Mouse (Mus musculus) mature B cell (primary cell): ENCODE measurements around the gene Nmnat1.
"Not testable (repeated sequence)": the region's sequence is repeated elsewhere in the genome, so short reads cannot be mapped to it uniquely, and the experiment has no call there.

ENCODE experiments used
- in situ Hi-C: fragments of 300-500 bp; cut with MboI; formaldehyde crosslinking; loops from 2 replicates; pipeline ENCODE4 v1.14.3; 2019

Nmnat1 gene

GRCm38 (mm10) chr4:149444964-149445701, 39.9 kb downstream of the Nmnat1 start:
- in situ Hi-C loops = no loop called here

GRCm38 (mm10) chr4:149444465-149444864, 40.5 kb downstream of the Nmnat1 start:
- in situ Hi-C loops = no loop called here

DNA sequence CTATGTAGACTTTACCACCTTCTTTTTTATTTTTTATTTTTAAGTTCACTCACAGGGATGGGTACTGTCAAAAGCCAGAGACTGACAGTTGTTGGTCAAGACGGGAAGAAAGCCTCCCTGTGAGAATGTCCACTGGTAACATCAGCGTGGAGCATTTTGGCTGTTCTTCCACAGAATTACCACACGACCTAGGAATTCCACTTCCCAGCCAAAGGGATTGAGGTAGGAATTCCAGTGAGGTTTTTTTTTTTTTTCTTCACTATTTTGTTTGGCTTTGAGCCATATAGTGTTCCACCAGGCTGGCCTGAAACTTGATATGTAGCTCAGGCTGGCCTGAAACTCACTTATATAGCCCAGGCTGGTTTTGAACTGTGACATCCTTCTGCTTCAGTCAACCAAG, 42.6 kb downstream of the Nmnat1 start:
- in situ Hi-C loops = no loop called here

- in situ Hi-C loops = no loop called here
Measured at GRCm38 (mm10) chr4:149440576-149440975, 44.4 kb downstream of the Nmnat1 start.

- in situ Hi-C loops = not testable (repeated sequence)
Measured at GRCm38 (mm10) chr4:149431887-149432286, 53.1 kb downstream of the Nmnat1 start.

- in situ Hi-C loops = no loop called here
Measured at GRCm38 (mm10) chr4:149429592-149429991, 55.4 kb downstream of the Nmnat1 start.

DNA sequence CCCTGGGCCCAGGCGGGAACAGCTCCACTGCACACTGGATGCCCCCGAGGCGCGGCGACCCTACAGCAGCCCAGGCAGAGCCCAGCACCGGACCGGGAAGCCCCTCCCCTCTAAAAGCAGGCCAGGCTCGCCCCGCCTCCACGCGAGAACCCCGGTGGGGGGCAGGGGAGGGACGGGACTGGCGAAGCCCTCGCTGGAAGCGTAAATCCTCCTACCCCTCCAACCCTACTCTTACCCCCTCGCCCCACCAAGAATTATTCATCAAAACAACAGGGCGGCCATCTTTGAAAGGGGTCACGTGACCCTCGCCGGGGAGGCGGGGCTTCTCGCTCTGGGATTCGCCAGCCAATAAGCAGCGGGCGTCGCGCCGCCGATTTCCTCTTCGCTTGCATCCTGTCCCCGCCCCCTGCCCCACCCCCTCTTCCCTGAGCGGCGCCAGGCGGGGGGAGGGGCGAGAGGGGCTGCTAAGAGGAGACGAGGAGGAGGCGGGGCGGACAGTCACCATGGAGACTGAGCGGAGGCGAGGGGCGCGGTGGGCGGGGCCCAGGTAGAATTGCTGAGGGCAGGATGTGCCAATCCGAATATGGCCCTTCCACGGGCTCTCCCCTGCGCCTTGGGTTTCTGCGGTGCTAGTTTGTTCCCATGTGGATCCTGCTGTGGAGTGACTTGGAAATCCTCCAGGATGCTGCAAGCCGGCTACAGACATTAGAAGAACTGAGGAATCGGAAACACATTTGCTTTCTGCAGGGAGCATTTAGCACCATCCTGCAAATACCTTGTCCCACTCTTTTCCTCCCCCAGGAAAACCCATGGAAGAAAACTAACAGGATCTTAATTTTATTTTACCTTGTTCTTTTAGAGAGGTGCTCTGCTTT, 58.4 kb downstream of the Nmnat1 start, which contains the start of gene Ube4b:
Gene Ube4b, minus strand, starts transcription at position 425 of the 875 bp plus-strand sequence.
- in situ Hi-C loops = no loop called here

DNA sequence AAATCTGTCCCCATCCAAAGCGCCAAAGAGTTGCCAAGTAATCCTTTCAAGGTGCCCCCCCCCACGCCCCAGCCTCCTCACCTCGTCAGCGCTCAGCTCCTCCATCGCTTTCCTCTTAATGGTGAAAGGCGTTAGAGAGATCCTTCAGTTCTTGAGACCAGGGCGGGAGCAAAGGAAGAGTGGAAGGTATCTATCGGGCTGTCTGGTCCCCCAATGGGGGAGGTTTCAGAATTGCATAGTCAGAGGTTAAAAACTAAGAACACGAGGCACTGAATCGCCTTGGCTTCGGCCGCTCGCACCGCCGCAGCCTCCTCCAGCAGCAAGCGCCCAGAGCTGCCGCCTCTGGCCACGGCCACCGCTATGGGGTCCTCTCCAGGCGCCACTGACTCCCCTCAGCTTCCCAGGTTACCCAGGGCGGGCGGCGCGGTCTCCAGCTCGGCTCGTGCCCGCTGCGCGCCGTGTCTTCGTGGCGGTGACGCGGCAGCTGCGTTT, 59.2 kb downstream of the Nmnat1 start:
- in situ Hi-C loops = no loop called here

DNA sequence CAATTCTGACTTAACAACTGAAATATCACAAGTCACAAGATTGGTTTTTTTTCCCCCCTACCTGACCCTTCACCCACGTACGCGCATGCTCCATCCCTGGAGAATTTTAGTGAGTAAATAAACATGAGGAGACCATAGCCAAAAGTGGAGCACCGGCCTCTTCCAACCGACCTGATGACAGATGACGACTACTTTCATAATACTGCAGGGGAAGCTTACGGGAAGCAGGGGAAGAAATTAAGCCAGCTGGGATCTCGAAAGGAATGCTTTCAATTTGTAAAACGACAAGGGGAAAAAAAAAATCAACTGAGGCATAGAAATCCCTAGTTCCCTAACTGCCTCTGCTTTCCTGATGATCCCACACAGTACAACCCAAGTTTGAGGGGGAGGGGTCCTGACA, 60.2 kb downstream of the Nmnat1 start:
- in situ Hi-C loops = no loop called here

DNA sequence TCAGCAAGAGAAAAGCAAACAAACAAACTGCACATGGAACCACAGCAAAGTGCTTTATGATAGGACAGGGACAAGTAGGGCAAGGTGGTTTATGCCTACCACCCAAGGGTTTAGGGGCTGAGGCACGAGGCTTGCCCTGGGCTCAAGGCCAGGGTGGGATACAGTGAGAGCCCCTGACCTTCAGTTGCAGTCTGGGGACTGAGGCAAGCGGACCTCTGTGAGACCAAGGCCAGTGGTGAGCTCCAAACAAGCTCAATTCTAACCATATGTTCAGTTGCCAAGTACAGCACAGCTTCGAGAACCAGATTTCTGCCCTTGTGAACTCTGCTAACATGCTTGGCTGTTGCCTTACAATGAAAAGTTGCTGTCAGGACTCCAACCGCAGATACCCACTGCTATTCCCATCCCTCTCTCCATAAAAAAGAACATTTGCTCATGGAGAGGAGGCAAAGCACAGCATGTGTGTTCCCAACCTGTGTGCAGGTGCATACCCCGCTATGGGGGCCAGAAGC, 67.1 kb downstream of the Nmnat1 start:
- in situ Hi-C loops = no loop called here
